In genomic region chr6:52274576-52274975, GRCm38 (mm10) we compare ENCODE assay signal across 25 mouse cellular contexts. TPM values are rescaled to one million over a fixed set of nuclear protein-coding genes. Genes with fewer than 3 reads are reported as not detected.
DNase-seq lines count a peak whose midpoint lies in the region; ATAC-seq lines count a peak whose summit lies in the region.
"Had no signal": no experiment of that assay in that cellular context is flagged by ENCODE, and none has a peak within 500 bp of the region (broad histone marks: within the 10 kb centered on the region; RNA-seq: fewer than 3 reads in every experiment).

No protein-coding gene starts in this region.

- no peak for ATAC-seq in midbrain, embryonic 11.5 days (ENCODE audit: low FRiP score)
- ATAC-seq in midbrain, embryonic 13.5 days: no peak
- ATAC-seq in limb, embryonic 11.5 days (ENCODE audit: insufficient number of reproducible peaks, low FRiP score, low TSS enrichment, low read depth): no peak
- ATAC-seq in limb, embryonic 15.5 days (ENCODE audit: insufficient number of reproducible peaks, low FRiP score, low TSS enrichment, low read depth): no peak
- ATAC-seq: CD4-positive, CD25-positive, alpha-beta regulatory T cell, adult 4 months; forebrain, embryonic 13.5 days; intestine, embryonic 16.5 days; Patski had no signal

- H3K9ac ChIP-seq in midbrain, embryonic 11.5 days (ENCODE audit: low read length): no peak overlapping the region
- H3K9ac ChIP-seq in midbrain, embryonic 13.5 days (replicated peaks): no peak overlapping the region
- H3K9ac ChIP-seq in limb, embryonic 11.5 days (ENCODE audit: low read length): no peak overlapping the region; the same call in 1 of the 2 replicates
- no peak overlapping the region for H3K9ac ChIP-seq in limb, embryonic 15.5 days
- H3K9ac ChIP-seq: forebrain, embryonic 13.5 days; hindbrain, embryonic 14.5 days had no signal

- peak; percentile 33 for DNase-seq in embryo, embryonic 10.5 days (ENCODE audit: low spot score)
- no peak for DNase-seq in embryo, embryonic 10 days (ENCODE audit: low spot score)
- peak; percentile 89 for DNase-seq in midbrain, embryonic 11.5 days (ENCODE audit: low spot score, missing footprints)
- DNase-seq in limb, embryonic 11.5 days (ENCODE audit: low spot score): peak; percentile 50
- no peak for DNase-seq in adipocyte (ENCODE audit: low spot score)
- no peak for DNase-seq in left cerebral cortex, adult 11 months (ENCODE audit: low spot score)
- DNase-seq: adrenal gland, postnatal 10 days; cerebellum, adult 11 months; cerebellum, adult 9-11 months; gastrocnemius, postnatal 36 days; heart, postnatal 10 days; heart, postnatal 4 days had no signal

- H3K36me3 ChIP-seq in midbrain, embryonic 11.5 days (ENCODE audit: control insufficient read depth, insufficient read depth, low read length): no peaks in the 10 kb centered on the region
- no peaks in the 10 kb centered on the region for H3K36me3 ChIP-seq in midbrain, embryonic 13.5 days
- H3K36me3 ChIP-seq in limb, embryonic 11.5 days (ENCODE audit: control insufficient read depth, insufficient read depth, low read length): no peaks in the 10 kb centered on the region
- no peaks in the 10 kb centered on the region for H3K36me3 ChIP-seq in limb, embryonic 15.5 days
- H3K36me3 ChIP-seq: embryonic facial prominence, embryonic 10.5 days; heart, embryonic 10.5 days had no signal

- H3K4me1 ChIP-seq in midbrain, embryonic 11.5 days (ENCODE audit: control insufficient read depth, insufficient read depth, low read length): no peaks in the 10 kb centered on the region
- H3K4me1 ChIP-seq in midbrain, embryonic 13.5 days (replicated peaks): no peaks in the 10 kb centered on the region
- peaks cover 22% of the 10 kb centered on the region for H3K4me1 ChIP-seq in limb, embryonic 11.5 days (ENCODE audit: control insufficient read depth, insufficient read depth, low read length)
- H3K4me1 ChIP-seq in limb, embryonic 15.5 days: peaks cover 17% of the 10 kb centered on the region
- H3K4me1 ChIP-seq: embryonic facial prominence, embryonic 10.5 days; forebrain, embryonic 13.5 days had no signal

- no peak overlapping the region for H3K4me2 ChIP-seq in midbrain, embryonic 11.5 days
- no peak overlapping the region for H3K4me2 ChIP-seq in midbrain, embryonic 13.5 days (replicated peaks)
- peak overlapping the region; percentile 29 for H3K4me2 ChIP-seq in limb, embryonic 11.5 days (ENCODE audit: low read depth, severe bottlenecking)
- peak overlapping the region; percentile 30; the same call in 1 of the 2 replicates for H3K4me2 ChIP-seq in limb, embryonic 15.5 days
- H3K4me2 ChIP-seq: forebrain, embryonic 13.5 days; hindbrain, embryonic 14.5 days had no signal

- H3K27me3 ChIP-seq in midbrain, embryonic 11.5 days (ENCODE audit: control insufficient read depth, insufficient read depth, low read length): peaks cover 84% of the 10 kb centered on the region
- peaks cover 98% of the 10 kb centered on the region for H3K27me3 ChIP-seq in midbrain, embryonic 13.5 days
- H3K27me3 ChIP-seq in limb, embryonic 11.5 days (ENCODE audit: control insufficient read depth, insufficient read depth, low read length): peaks cover 52% of the 10 kb centered on the region
- peaks cover 78% of the 10 kb centered on the region for H3K27me3 ChIP-seq in limb, embryonic 15.5 days
- H3K27me3 ChIP-seq: Patski had no signal

- 2% methylated on average over 11 of the region's 11 CpGs for WGBS in midbrain, embryonic 11.5 days
- WGBS in midbrain, embryonic 13.5 days: under 1% methylated on average over 11 of the region's 11 CpGs
- 6% methylated on average over 11 of the region's 11 CpGs for WGBS in limb, embryonic 11.5 days
- WGBS in limb, embryonic 15.5 days: 29% methylated on average over 11 of the region's 11 CpGs

- H3K27ac ChIP-seq in midbrain, embryonic 11.5 days (ENCODE audit: low read depth, low read length): no peak overlapping the region
- no peak overlapping the region for H3K27ac ChIP-seq in midbrain, embryonic 13.5 days
- no peak overlapping the region for H3K27ac ChIP-seq in limb, embryonic 11.5 days (replicated peaks; ENCODE audit: low read depth, low read length)
- no peak overlapping the region for H3K27ac ChIP-seq in limb, embryonic 15.5 days
- H3K27ac ChIP-seq: embryonic facial prominence, embryonic 10.5 days; forebrain, embryonic 13.5 days; gastrocnemius, adult 2 months; heart, embryonic 10.5 days; hindbrain, embryonic 14.5 days had no signal

- H3K9me3 ChIP-seq in midbrain, embryonic 11.5 days (ENCODE audit: control insufficient read depth, low read length): no peaks in the 10 kb centered on the region
- no peaks in the 10 kb centered on the region for H3K9me3 ChIP-seq in midbrain, embryonic 13.5 days
- no peaks in the 10 kb centered on the region for H3K9me3 ChIP-seq in limb, embryonic 11.5 days (ENCODE audit: control insufficient read depth, low read length)
- H3K9me3 ChIP-seq in limb, embryonic 15.5 days: no peaks in the 10 kb centered on the region
- H3K9me3 ChIP-seq: embryonic facial prominence, embryonic 10.5 days; forebrain, embryonic 13.5 days; heart, embryonic 10.5 days had no signal

- no peak overlapping the region for H3K4me3 ChIP-seq in midbrain, embryonic 11.5 days (ENCODE audit: low read depth, low read length)
- H3K4me3 ChIP-seq in midbrain, embryonic 13.5 days (replicated peaks): no peak overlapping the region
- H3K4me3 ChIP-seq in limb, embryonic 11.5 days (ENCODE audit: low read depth, low read length): no peak overlapping the region
- H3K4me3 ChIP-seq in limb, embryonic 15.5 days: no peak overlapping the region
- H3K4me3 ChIP-seq: embryonic facial prominence, embryonic 10.5 days; forebrain, embryonic 13.5 days had no signal

RNA-seq across cellular contexts. Expression of gene Hoxa13, which starts 13.9 kb away (rescaled TPM):
- polyA plus RNA-seq in midbrain, embryonic 11.5 days (2014; fragmentation: Nextera tagmentation; extraction: Ambion mirVana): not detected in 2 replicates
- not detected in 2 replicates for polyA plus RNA-seq in midbrain, embryonic 13.5 days (2015; fragmentation: Nextera tagmentation; extraction: Ambion mirVana)
- polyA plus RNA-seq in limb, embryonic 11.5 days (2014; fragmentation: Nextera tagmentation; extraction: Ambion mirVana): 25.1 and 29.7 TPM in 2 replicates
- 11.0 and 17.4 TPM in 2 replicates for polyA plus RNA-seq in limb, embryonic 15.5 days (2015; fragmentation: Nextera tagmentation; extraction: Ambion mirVana)
- polyA plus RNA-seq: brain, embryonic 14.5 days; CD4-positive, CD25-positive, alpha-beta regulatory T cell, adult 4 months; embryonic facial prominence, embryonic 10.5 days; embryonic facial prominence, embryonic 14.5 days; forebrain, embryonic 13.5 days; heart, embryonic 10.5 days; heart, embryonic 14.5 days; hindbrain, embryonic 14.5 days had no signal

RNA-seq across cellular contexts. Expression of gene Hoxa11, which starts 29.0 kb away (rescaled TPM):
- not detected in 2 replicates for polyA plus RNA-seq in midbrain, embryonic 11.5 days (2014; fragmentation: Nextera tagmentation; extraction: Ambion mirVana)
- polyA plus RNA-seq in midbrain, embryonic 13.5 days (2015; fragmentation: Nextera tagmentation; extraction: Ambion mirVana): not detected in 2 replicates
- polyA plus RNA-seq in limb, embryonic 11.5 days (2014; fragmentation: Nextera tagmentation; extraction: Ambion mirVana): 66.3 and 78.0 TPM in 2 replicates
- polyA plus RNA-seq in limb, embryonic 15.5 days (2015; fragmentation: Nextera tagmentation; extraction: Ambion mirVana): 23.3 and 33.4 TPM in 2 replicates
- polyA plus RNA-seq: brain, embryonic 14.5 days; CD4-positive, CD25-positive, alpha-beta regulatory T cell, adult 4 months; embryonic facial prominence, embryonic 10.5 days; embryonic facial prominence, embryonic 14.5 days; heart, embryonic 14.5 days; hindbrain, embryonic 14.5 days had no signal

RNA-seq across cellular contexts. Expression of gene Hoxa10, which starts 33.9 kb away (rescaled TPM):
- polyA plus RNA-seq in midbrain, embryonic 11.5 days (2014; fragmentation: Nextera tagmentation; extraction: Ambion mirVana): not detected in 2 replicates
- 0.30 TPM in 1 of 2 replicates, not detected in the other for polyA plus RNA-seq in midbrain, embryonic 13.5 days (2015; fragmentation: Nextera tagmentation; extraction: Ambion mirVana)
- 274 and 278 TPM in 2 replicates for polyA plus RNA-seq in limb, embryonic 11.5 days (2014; fragmentation: Nextera tagmentation; extraction: Ambion mirVana)
- 86.8 and 108 TPM in 2 replicates for polyA plus RNA-seq in limb, embryonic 15.5 days (2015; fragmentation: Nextera tagmentation; extraction: Ambion mirVana)
- polyA plus RNA-seq: CD4-positive, CD25-positive, alpha-beta regulatory T cell, adult 4 months; embryonic facial prominence, embryonic 10.5 days; embryonic facial prominence, embryonic 14.5 days had no signal

RNA-seq across cellular contexts. Expression of gene Evx1, which starts 38.7 kb away (rescaled TPM):
- polyA plus RNA-seq in midbrain, embryonic 11.5 days (2014; fragmentation: Nextera tagmentation; extraction: Ambion mirVana): 0.23 and 0.30 TPM in 2 replicates
- polyA plus RNA-seq in midbrain, embryonic 13.5 days (2015; fragmentation: Nextera tagmentation; extraction: Ambion mirVana): 0.50 and 0.93 TPM in 2 replicates
- 3.8 and 5.1 TPM in 2 replicates for polyA plus RNA-seq in limb, embryonic 11.5 days (2014; fragmentation: Nextera tagmentation; extraction: Ambion mirVana)
- 0.19 and 0.59 TPM in 2 replicates for polyA plus RNA-seq in limb, embryonic 15.5 days (2015; fragmentation: Nextera tagmentation; extraction: Ambion mirVana)
- polyA plus RNA-seq: CD4-positive, CD25-positive, alpha-beta regulatory T cell, adult 4 months; forebrain, embryonic 13.5 days; heart, embryonic 14.5 days; intestine, embryonic 16.5 days; Patski had no signal

RNA-seq across cellular contexts. Expression of gene Hoxa9, which starts 43.7 kb away (rescaled TPM):
- not detected in 2 replicates for polyA plus RNA-seq in midbrain, embryonic 11.5 days (2014; fragmentation: Nextera tagmentation; extraction: Ambion mirVana)
- polyA plus RNA-seq in midbrain, embryonic 13.5 days (2015; fragmentation: Nextera tagmentation; extraction: Ambion mirVana): not detected in 2 replicates
- polyA plus RNA-seq in limb, embryonic 11.5 days (2014; fragmentation: Nextera tagmentation; extraction: Ambion mirVana): 86.7 and 90.5 TPM in 2 replicates
- polyA plus RNA-seq in limb, embryonic 15.5 days (2015; fragmentation: Nextera tagmentation; extraction: Ambion mirVana): 30.8 and 34.0 TPM in 2 replicates
- polyA plus RNA-seq: brain, embryonic 14.5 days; embryonic facial prominence, embryonic 10.5 days; forebrain, embryonic 13.5 days had no signal

Comparison
In these comparisons a context has a peak if more than half of its experiments do, and no peak if none do; other contexts are left out.
1. DNase-seq: peak in embryo, embryonic 10.5 days (single experiment), midbrain, embryonic 11.5 days (single experiment) and limb, embryonic 11.5 days (single experiment); none in embryo, embryonic 10 days (single experiment), adipocyte (single experiment) and left cerebral cortex, adult 11 months (single experiment).
2. H3K4me2 ChIP-seq: peak in limb, embryonic 11.5 days (single experiment) and limb, embryonic 15.5 days (single experiment); none in midbrain, embryonic 11.5 days (single experiment) and midbrain, embryonic 13.5 days (single experiment).
3. RNA of gene Hoxa13, which starts 13.9 kb away (polyA plus RNA-seq): 25.1 to 29.7 TPM in limb, embryonic 11.5 days and 11.0 to 17.4 TPM in limb, embryonic 15.5 days; not detected in midbrain, embryonic 11.5 days and not detected in midbrain, embryonic 13.5 days; every median in the first group is over 10 times any median in the second.
4. RNA of gene Hoxa11, which starts 29.0 kb away (polyA plus RNA-seq): 66.3 to 78.0 TPM in limb, embryonic 11.5 days and 23.3 to 33.4 TPM in limb, embryonic 15.5 days; not detected in midbrain, embryonic 13.5 days and not detected in midbrain, embryonic 11.5 days; every median in the first group is over 10 times any median in the second.
5. RNA of gene Hoxa10, which starts 33.9 kb away (polyA plus RNA-seq): 274 to 278 TPM in limb, embryonic 11.5 days and 86.8 to 108 TPM in limb, embryonic 15.5 days; not detected in midbrain, embryonic 11.5 days and 0.30 TPM in midbrain, embryonic 13.5 days; every median in the first group is over 10 times any median in the second.